Mouse (Mus musculus) cerebellum, postnatal 25 days (tissue): ENCODE data around the gene Hoxc10.

Source experiments
- DNase-seq, 2 experiments: peaks; one replicate each; pipeline ENCODE4 v3.0.0; 2021; ENCODE audit warnings: mixed read lengths in 2 of 2

The Hoxc10 gene

DNA sequence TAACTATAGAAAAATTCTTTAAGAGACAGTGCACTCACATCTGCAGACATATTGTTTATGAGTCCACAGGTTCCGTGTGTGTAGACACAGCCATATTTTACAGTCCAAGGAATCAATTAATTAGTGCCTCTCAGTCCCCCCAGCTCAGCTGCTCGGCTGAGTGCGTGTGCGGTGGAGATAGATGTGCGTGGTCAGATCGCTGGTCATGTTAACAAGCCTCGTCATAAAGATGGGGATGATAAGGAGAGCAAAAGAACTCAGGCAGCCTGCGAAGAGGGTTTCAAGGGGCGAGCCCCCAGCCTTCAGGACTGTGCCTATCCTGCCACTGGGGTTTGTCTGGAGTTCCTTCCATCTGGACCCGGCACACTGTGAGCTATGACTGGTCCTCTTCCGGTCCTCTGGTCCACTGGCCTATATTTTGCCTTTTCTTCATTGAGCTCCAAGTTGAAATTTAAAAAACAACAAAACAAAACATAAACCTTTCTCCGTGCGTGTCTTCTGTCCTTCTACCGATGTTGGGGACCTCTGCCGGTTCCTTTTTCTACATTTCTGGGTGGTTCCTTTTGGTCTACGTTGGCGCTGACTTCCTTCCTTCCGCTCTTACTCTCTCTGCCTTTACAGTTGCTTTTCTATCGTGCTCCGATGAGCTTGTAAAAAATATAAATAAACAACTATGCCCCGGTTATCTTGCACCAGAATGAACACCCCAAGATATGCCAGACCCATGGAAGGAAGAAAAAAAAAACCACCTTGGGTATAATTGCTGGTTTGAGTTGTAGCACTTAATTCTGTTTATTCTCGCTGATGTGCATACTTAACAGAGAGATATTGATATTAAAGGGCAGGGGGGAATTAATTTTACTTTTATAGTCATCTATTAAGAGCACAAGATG lies 21.2 kb upstream of the Hoxc10 start:
- DNase-seq: no peak

DNA sequence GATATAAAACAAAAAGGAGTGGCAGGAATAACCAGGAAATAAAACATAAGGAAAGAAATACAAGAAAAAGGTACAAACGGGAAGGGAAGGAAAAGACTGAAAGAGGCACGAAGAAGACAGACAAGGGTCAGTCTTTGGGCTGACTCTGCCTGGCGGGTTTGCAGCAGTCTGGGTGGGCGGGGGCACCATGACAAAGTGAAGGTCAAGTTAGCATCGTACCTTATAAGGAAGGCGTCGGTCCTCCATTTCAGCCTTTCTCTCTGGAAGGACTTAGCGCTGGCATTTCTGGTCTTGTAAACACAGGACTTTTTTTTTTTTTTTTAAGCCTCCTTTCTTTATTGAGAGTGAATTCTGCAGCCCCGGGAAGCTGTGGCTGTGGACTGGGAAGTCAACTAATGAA lies 19.3 kb upstream of the Hoxc10 start:
- DNase-seq: no peak

DNA sequence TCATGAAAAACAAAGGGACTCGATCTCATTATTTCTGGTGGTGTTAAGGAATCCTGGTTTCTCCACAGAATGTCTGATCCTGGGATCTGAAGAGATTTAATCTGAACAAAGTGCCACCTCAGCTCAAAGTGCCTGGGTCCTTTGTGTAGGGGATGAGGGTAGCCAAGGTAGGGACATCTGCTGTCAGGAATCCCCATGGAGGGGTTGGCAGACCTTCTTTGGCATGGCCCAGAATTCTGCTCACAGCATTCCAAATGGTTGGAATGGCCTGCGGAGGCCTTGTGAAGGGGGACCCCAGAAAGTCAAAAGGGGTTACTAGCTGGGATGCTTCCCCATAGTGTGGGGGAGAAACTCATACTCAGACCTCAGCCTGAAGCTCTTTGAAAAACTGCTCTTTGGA lies 17.8 kb upstream of the Hoxc10 start:
- no peak for DNase-seq

DNA sequence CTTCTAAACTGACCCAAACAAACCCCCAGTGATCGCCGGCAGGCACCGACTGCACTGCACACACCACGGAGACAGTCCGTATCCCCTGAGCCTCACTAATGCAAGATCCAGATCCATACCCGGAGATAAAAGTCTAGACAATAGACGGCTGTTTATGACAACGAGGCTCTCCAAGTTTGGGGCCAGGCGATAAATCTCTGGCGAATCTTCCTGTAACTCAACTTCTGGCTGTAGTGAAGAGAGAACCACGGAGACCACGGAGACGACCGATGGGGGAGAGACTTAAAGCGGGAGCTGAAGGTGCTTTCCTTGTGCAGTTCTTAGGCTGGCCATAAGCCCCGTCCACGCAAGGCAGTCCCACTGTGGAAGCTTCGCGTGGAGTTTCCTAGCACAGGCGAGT lies 16.9 kb upstream of the Hoxc10 start:
- no peak for DNase-seq

DNA sequence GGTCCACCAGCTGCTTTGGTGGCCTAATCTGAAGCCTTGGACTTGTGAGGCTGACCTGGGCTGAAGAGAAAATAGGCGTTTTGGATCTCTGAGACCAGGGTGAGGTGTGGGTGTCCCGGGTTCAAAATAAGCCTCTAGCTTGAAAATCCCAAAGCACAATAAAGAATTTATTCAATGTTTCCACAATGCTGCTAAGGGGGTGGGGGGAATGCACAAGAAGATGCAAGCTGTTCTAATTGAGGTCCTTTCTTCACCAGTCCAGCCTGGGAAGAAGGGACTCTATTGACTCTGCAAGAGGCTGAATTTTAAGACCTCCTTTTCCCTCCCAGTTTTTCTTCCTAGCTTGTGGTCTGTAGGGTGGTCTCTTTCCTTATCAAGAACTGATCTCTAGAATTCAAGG lies 15.7 kb upstream of the Hoxc10 start:
- DNase-seq: no peak

DNA sequence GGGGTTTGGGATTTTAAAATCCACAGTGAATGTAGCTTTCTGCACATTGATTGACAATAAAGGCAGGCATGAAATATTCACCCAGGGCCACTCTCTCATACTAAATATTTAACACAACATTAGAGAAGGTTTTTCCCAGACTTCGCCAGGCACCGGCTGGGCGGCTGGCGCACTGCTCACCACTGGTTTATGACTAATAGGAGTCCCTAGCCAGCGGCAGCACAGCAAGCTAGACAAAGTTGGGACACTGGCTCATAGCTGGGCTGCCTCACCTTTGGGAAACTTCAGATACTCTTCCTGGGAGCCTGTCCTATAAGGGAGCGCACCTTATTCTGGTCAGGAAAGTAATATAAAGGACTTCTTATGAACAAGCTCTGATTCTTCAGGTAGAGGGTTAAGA lies 13.0 kb upstream of the Hoxc10 start:
- no peak for DNase-seq

DNA sequence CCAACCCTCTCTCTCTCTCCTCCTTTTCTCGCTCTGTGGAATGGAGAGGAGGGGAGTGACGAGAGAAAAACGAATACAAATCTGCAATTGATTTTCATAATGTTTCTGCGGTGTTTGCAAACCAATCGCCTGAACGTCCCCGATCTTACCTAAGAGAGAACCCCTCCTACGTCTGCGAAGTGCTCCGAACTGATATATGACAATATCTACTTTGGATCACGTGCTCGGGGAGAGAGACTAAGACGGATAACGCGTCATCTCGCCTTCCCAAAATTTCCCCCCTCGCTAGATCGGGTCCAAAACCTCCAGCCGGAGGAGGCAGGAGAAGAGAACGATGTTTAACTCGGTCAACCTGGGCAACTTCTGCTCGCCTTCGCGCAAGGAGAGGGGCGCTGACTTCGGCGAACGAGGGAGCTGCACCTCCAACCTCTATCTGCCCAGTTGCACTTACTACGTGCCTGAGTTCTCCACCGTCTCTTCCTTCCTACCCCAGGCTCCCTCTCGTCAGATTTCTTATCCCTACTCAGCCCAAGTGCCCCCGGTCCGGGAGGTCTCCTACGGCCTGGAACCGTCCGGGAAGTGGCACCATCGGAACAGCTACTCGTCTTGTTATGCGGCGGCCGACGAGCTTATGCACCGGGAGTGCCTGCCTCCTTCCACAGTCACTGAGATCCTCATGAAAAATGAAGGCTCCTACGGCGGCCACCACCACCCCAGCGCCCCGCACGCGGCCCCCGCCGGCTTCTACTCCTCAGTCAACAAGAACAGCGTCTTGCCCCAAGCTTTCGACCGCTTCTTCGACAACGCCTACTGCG lies 12.2 kb upstream of the Hoxc10 start, which contains the start of gene Hoxc11:
Gene Hoxc11, plus strand, starts transcription at position 236 of the 815 bp plus-strand sequence.
- DNase-seq: no peak

DNA sequence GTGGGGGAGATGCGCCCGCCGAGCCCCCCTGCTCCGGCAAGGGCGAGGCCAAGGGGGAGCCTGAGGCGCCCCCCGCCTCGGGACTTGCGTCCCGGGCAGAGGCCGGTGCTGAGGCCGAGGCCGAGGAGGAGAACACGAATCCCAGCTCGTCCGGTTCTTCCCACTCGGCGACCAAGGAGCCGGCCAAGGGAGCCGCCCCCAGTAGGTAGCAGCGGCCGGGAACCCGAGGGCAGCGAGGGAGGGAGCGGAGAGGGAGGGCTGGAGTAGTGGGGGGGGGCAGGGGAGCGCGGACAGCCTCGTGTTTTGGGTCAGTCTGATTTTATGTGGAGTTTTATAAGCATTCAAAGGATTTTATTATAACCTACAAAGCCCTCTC lies 11.6 kb upstream of the Hoxc10 start:
- no peak for DNase-seq

DNA sequence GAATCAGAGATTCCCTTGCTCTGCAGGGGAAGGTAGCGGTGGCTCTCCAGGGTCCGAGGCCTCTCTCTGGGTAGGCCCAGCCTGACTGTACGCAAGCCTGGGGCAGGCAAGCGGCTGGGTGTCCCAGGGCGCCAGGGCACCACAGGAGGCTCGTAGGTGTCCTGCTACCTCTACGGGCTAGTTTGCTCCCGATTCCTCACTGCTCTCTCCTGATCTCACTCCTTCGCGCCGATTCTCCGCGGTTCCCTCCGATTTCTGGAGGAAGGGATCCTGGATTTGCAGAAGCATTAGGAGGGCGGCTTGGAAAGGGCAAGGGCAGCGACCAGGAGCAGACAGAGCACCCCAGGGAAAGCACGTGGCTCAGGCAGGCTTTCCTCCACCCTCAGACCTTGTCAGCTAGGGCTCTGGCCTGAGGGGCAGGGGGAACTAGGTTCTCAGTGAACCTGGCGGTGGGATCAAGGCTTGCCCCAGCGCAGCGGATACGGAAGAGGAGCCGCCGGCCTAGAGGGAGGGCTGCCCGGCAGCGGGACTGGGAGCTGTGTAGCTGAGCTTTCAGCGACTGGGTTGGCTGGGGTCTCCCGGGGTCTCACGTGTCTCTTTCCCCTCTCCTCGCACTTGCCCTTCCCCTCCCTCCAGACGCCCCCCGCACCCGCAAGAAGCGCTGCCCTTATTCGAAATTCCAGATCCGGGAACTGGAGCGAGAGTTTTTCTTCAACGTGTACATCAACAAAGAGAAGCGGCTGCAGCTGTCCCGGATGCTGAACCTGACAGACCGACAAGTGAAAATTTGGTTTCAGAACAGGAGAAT lies 10.6 kb upstream of the Hoxc10 start:
- no peak for DNase-seq

DNA sequence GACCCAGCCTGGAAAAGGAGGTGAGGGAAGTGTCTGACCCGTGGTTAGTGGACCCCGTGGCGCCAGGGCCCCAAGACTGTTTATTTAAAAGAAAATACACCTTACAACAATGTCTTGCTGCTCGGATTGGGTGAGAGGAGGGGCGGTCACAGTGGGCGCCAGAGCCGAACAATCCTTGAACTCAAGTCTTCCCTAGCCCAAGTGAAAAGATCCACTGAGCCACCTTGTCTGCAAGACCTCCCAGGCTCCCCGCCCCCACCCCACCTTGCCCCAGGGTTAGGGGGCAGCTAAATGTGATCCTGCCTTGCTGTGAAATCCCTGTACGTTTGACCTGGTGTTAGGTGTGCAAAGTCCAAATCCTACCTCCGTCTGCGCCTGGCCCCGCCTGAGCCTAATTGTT lies 9.7 kb upstream of the Hoxc10 start:
- no peak for DNase-seq

DNA sequence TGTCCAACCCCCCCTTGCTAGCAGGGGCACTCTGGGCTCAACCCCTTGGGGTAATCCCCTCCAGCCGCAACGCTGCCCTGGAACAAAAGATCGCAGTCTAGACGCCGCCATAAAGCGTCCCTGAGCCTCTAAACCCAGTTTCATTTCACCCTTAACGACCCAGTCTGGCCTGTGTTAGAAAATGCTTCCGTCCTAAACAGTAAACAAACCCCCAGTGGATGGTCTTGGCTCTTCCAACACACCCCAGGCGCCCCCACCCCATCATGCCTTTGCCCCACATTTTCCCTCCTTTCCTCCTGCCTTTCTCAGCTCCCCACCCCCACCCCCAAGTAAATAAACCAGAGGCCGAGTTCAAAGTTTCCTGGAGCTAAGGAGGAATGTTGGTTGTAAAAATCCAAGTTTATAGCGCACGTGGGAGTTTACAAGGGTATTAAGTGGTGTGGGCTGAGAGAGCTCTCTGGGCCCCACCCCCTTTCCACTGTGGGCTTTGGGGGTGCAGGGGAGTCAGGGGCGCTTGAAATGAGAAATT lies 6.9 kb upstream of the Hoxc10 start:
- no peak for DNase-seq

DNA sequence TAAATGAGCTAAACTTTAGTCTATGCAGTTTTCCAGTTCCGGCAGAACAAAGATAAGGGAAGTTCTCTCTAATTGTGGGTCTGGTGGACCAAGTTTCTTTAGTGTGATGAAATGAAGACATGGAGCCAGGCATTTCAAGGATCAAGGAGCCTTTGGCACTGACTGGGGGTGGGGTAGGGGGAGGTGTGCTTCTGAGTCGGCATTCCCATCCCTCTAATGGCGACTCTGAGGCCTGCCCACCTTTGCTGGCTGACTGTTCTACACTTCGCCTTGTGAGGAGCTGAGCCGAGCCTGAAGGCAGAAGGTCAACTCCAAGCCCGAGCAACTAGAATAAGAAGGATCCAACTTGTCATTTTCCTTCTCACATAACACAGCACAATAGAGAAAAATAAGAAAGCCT lies 4.9 kb upstream of the Hoxc10 start:
- DNase-seq: no peak

DNA sequence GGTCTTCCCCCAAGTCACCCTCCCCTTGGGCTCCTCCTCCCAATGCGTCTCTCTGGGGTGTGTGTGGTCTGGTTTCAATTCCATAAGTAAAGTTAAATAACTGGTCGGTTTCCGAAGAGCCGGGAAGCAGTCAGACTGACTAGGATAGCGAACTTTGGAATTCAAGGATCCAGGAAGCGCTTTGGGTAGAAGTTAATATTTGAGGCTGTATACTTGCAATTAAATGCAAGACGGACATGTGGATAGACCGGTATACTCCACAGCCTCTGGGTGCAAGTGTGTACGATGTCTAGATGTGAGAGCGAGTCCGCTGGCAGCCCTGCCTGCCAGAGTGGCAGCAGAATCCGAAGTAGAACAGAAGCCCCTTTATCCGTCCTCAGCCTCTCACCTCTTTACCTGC lies 4.1 kb upstream of the Hoxc10 start:
- DNase-seq: no peak

DNA sequence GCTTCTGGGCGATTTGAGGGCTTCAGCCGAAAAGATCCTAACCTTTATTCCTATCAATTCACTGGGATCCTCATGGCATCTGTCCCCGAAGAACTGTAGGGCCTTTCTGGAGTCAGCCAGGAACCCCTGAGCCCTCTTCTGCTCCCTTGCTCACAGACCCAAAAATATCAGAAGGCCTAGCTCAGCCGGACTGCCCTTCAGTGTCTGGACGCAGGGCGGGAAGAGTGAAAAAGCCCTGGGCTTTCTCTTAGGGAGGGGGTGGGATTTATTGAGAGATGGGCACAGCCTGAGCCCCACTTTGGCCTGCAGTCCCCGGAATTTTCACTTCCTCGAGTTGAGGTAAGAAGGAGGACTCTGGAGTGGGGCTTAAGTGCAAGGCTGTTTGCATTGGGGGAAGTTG lies 3.3 kb upstream of the Hoxc10 start:
- DNase-seq: no peak

DNA sequence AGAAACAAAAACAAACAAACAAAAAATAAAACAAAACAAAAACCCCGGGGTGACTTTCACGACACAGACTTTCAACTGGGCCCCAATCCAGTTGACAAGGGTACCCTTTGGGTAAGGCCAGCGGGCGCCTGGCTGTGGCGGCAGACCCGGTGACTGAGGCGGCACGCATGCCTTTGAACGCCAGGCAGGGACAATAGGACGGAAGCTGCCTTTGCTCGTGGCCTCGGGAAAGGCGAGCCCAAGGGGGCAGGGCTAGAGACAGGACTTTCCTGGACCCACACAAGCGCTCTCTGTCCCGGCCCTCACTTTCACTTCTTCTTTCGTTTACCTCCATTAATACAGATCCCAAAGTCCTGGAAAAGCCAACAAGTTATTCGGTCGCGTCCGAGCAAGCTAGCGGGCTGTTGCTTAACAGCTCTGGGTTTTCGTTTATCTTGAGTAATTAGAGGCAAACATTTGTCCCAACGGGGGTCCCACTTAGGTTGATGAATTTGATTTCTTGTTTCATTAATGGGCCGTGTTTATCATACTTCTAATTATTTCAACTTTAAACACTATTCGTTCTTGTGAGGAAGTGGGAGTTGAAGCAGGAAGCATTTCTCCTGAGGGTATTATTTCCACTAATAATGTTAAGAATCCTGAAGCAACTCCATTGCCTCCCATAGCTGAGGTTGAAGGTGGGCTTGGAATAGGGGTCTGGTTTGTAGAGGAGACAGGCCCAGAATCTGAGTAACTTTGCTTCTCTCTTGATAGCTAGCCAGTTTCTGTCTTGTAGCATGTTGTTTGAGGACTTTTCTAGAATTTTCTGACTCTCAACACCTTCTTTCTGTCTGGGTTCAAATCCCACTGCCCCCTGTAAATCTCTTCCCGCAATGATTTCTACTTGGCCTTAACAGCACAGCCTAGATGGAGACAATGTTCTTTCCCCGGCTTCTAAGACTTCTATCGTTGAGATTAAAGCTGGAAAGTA lies 2.6 kb upstream of the Hoxc10 start:
- no peak for DNase-seq

DNA sequence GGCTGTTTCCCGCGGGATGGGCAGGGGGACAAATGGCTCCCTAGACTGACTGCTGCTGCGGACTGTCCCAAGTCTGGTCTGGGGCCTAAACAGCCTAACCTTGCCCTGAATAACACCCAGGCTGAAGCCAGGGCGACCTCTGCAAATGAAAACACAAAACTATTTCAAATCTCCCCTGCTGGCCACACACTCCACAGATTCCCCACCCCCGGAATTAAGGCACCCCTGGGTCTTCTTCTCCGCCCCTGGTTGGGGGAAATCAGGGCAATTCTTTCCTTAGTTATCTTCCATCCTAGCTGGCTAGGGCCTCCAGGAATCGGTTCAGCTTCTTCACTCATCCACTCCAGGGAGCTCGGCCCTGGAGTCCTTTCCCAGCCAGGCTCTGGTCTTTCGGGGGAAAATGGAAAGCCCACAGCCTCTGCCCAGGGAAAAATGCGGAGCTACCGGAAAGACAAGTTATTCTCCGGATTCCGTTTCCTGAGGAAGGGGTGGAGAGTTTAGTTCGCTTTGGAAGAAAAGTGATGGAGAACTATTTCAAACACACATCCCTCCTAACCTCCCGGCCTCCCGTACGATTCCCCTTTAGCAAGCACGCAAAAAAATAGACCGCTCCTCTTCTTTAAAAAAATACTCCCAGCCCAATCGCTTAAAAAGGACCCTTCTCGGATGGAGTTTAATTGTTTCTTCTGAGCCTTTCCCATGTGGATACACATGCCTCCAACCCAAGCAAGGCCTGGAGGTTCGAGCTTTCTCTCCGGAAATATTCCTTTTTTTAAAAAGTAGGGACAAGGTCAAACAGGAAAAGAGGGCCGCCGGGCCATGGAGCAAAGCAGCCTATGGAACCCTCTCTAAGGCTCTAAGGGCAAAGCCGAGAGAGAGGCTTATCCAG lies 1.3 kb upstream of the Hoxc10 start:
- no peak for DNase-seq

DNA sequence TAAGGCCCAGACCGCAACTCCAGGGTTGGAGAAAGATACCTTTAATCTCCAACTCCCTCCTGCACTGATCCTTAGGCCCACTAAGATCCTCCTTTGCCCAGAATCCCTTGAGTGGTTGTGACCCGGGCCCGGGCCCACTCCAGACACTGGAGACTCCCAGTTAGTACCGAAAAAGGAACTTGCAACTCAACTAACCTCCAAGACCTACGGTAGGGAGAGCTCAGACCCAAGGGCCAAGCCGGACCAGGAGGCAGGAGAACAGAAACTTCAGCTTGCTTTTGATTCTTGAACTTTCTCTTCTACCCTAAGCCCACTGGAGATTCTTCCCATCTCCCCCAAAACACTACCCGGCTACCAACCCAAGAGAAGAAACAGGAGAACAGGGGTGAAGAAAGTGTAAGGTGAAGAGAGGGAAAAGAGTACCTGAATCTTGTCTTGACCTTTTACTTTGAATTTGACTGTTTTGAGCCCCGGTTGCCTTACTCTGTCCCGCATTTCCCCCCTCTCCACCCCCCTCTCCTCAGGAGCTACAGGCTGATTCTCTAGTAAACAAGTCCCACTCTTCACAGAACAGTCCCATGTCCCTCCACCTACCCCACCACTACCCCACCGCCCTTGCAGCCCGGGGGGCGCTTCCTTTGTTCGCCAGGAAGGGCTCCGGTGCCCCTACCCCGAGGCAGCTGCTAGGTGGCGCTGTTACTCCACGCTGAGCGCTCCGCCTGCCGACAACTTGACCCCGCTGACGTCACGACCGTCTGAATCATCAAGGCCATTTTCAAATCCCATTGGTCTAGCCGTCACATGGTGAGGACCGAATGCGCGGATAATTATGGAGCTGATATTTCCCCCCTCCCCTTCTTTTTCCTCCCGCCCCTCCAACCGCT lies 462 bp upstream of the Hoxc10 start:
- DNase-seq: peak in 1 of 2 experiments; percentile 44

DNA sequence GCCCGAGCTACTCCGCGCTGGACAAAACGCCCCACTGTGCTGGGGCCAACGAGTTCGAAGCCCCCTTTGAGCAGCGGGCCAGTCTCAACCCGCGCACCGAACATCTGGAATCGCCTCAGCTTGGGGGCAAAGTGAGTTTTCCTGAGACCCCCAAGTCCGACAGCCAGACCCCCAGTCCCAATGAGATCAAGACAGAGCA lies 615 bp downstream of the Hoxc10 start, which contains the start of gene Hoxc5:
Gene Hoxc5, plus strand, starts transcription at position 132 of the 199 bp plus-strand sequence.
- no peak for DNase-seq

DNA sequence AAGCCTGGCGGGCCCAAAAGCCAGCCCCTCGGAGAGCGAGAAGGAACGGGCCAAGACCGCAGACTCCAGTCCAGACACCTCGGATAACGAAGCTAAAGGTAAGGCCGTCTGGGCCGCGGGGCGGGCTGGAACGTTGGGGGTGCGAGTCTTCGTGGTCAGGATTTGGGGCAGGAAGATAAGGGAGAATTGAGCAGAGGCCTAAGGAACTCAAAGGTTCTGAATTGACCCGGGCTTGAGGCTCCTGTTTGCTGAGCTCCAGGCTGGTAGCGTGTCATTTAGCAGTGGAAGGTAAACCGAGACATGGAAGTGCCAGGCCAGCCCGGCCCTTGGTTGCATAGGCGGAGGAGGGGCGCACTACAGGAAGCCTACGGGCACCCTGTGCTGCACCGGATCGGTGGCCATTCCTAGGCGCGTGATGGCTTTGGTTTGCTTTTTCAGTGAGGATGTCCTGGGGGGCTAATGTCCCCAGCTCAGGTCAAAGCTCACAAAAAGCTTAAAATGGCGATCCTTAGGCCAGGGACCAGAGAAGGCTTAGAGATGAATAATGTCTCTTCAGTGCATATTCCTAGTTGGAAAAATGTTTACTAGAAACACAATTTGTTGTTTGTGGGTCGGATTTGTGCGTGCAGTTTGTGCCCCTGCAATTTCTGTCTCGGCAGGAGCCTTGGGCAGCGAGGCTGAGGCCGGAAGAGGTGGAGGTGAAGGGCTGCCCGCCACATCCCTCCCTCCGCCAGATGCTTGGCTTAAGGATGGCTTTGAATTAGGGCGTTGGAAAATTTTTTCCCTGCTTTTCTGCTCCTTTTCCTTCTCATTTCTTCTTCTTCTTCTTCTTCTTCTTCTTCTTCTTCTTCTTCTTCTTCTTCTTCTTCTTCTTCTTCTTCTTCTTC lies 1.2 kb downstream of the Hoxc10 start:
- no peak for DNase-seq
